Mouse (Mus musculus): ENCODE data around the gene Pm20d1.

GRCm38 (mm10) chr1:131751891-131752311, 45.3 kb upstream of the Pm20d1 start:
- TF ChIP-seq HCFC1 (IDR thresholded peaks at IDR 0.05; ENCODE audit: low read depth, low read length) (no peak), MAX (IDR thresholded peaks at IDR 0.05; ENCODE audit: low read length) (no peak), KAT2A (IDR thresholded peaks at IDR 0.05; ENCODE audit: insufficient replicate concordance, low read length) (no peak), JUND (conservative IDR thresholded peaks at IDR 0.05; ENCODE audit: low read depth, low read length) (no peak), MXI1 (IDR thresholded peaks at IDR 0.05; ENCODE audit: low read depth, low read length) (no peak), CTCF (conservative IDR thresholded peaks at IDR 0.05 in 1 of 2, IDR thresholded peaks at IDR 0.05 in 1 of 2; ENCODE audit: low read depth in 2 of 2, low read length in 2 of 2) (no peak), ZKSCAN1 (IDR thresholded peaks at IDR 0.05; ENCODE audit: borderline replicate concordance, low read depth, low read length) (no peak), TCF12 (IDR thresholded peaks at IDR 0.05; ENCODE audit: low read depth, low read length) (no peak), IRF4 (IDR thresholded peaks at IDR 0.05; ENCODE audit: low read depth, low read length) (no peak), POLR2A (IDR thresholded peaks at IDR 0.05; ENCODE audit: low read depth, low read length) (no peak)
